Mouse (Mus musculus): ENCODE data around the gene Oscp1. TPM values are rescaled to one million over a fixed set of nuclear protein-coding genes. Genes with fewer than 3 reads are reported as not detected.

Gene Oscp1
- polyA plus RNA-seq (2014; fragmentation: Nextera tagmentation; extraction: Ambion mirVana): 26.4 and 27.1 TPM in 2 replicates

GRCm38 (mm10) chr4:126058134-126058996 is at the start of gene Oscp1:
Gene Oscp1, plus strand, starts transcription at chr4:126058565.
- H3K27me3 ChIP-seq (ENCODE audit: control insufficient read depth, insufficient read depth, low read length): no peaks in the 10 kb centered on the region
- no peaks in the 10 kb centered on the region for H3K9me3 ChIP-seq (ENCODE audit: control insufficient read depth, low read length)
- peak; percentile 97 for ATAC-seq (ENCODE audit: low FRiP score)
- no peaks in the 10 kb centered on the region; the same call in 1 of the 2 replicates for H3K4me1 ChIP-seq (replicated peaks; ENCODE audit: control insufficient read depth, insufficient read depth, low read length)
- H3K9ac ChIP-seq (ENCODE audit: low read depth, low read length): peak within 1 kb of the TSS; percentile 73
- peak within 1 kb of the TSS; percentile 75 for H3K4me2 ChIP-seq (replicated peaks; ENCODE audit: low read depth, low read length)
- 0 out of 2 replicates have a peak within 1 kb of the TSS, but pooled peaks have one; percentile 10 for H3K27ac ChIP-seq (ENCODE audit: low read depth, low read length)
- WGBS: under 1% methylated on average over 57 of the region's 57 CpGs
- H3K4me3 ChIP-seq (ENCODE audit: low read depth, low read length): peak within 1 kb of the TSS; percentile 74
- DNase-seq (ENCODE audit: low spot score): peak; percentile 97
- H3K36me3 ChIP-seq (ENCODE audit: control insufficient read depth, insufficient read depth, low read length): 0 out of 2 replicates have a peak, but pooled peaks cover 3% of the 10 kb centered on the region

GRCm38 (mm10) chr4:126017676-126018332 is 40.6 kb upstream of the Oscp1 start:
- H3K36me3 ChIP-seq (ENCODE audit: control insufficient read depth, insufficient read depth, low read length): no peaks in the 10 kb centered on the region
- H3K4me2 ChIP-seq (replicated peaks; ENCODE audit: low read depth, low read length): no peak overlapping the region
- DNase-seq (ENCODE audit: low spot score) (no peak), ATAC-seq (ENCODE audit: low FRiP score) (no peak)
- 84% methylated on average over 7 of the region's 7 CpGs for WGBS
- H3K9me3 ChIP-seq (ENCODE audit: control insufficient read depth, low read length): no peaks in the 10 kb centered on the region
- no peaks in the 10 kb centered on the region for H3K27me3 ChIP-seq (ENCODE audit: control insufficient read depth, insufficient read depth, low read length)
- H3K27ac ChIP-seq (ENCODE audit: low read depth, low read length): no peak overlapping the region
- no peaks in the 10 kb centered on the region for H3K4me1 ChIP-seq (replicated peaks; ENCODE audit: control insufficient read depth, insufficient read depth, low read length)
- no peak overlapping the region for H3K9ac ChIP-seq (ENCODE audit: low read depth, low read length)
- H3K4me3 ChIP-seq (ENCODE audit: low read depth, low read length): no peak overlapping the region

- ATAC-seq (ENCODE audit: low FRiP score): no peak
- no peak overlapping the region for H3K4me2 ChIP-seq (replicated peaks; ENCODE audit: low read depth, low read length)
- no peak overlapping the region for H3K27ac ChIP-seq (ENCODE audit: low read depth, low read length)
- H3K27me3 ChIP-seq (ENCODE audit: control insufficient read depth, insufficient read depth, low read length): no peaks in the 10 kb centered on the region
- WGBS: 83% methylated on average over 11 of the region's 11 CpGs
- H3K4me3 ChIP-seq (ENCODE audit: low read depth, low read length): no peak overlapping the region
- no peaks in the 10 kb centered on the region for H3K4me1 ChIP-seq (replicated peaks; ENCODE audit: control insufficient read depth, insufficient read depth, low read length)
- no peaks in the 10 kb centered on the region for H3K36me3 ChIP-seq (ENCODE audit: control insufficient read depth, insufficient read depth, low read length)
- no peaks in the 10 kb centered on the region for H3K9me3 ChIP-seq (ENCODE audit: control insufficient read depth, low read length)
- DNase-seq (ENCODE audit: low spot score): no peak
- H3K9ac ChIP-seq (ENCODE audit: low read depth, low read length): no peak overlapping the region
These were observed 39.3 kb upstream of the Oscp1 start for GRCm38 (mm10) chr4:126018966-126019538.

- Histone ChIP-seq H3K9me3 (ENCODE audit: control insufficient read depth, low read length) (no peaks in the 10 kb centered on the region), H3K27me3 (ENCODE audit: control insufficient read depth, insufficient read depth, low read length) (no peaks in the 10 kb centered on the region), H3K4me1 (replicated peaks; ENCODE audit: control insufficient read depth, insufficient read depth, low read length) (no peaks in the 10 kb centered on the region), H3K9ac (ENCODE audit: low read depth, low read length) (no peak within 1 kb of the TSS), H3K4me3 (ENCODE audit: low read depth, low read length) (no peak within 1 kb of the TSS), H3K36me3 (ENCODE audit: control insufficient read depth, insufficient read depth, low read length) (no peaks in the 10 kb centered on the region), H3K4me2 (replicated peaks; ENCODE audit: low read depth, low read length) (no peak within 1 kb of the TSS), H3K27ac (ENCODE audit: low read depth, low read length) (no peak within 1 kb of the TSS)
- WGBS: 58% methylated on average over 16 of the region's 16 CpGs
- ATAC-seq (ENCODE audit: low FRiP score) (no peak), DNase-seq (ENCODE audit: low spot score) (no peak)
These were observed 34.0 kb upstream of the Oscp1 start, which contains the start of gene Csf3r for GRCm38 (mm10) chr4:126024303-126024900. Gene Csf3r, plus strand, starts transcription at chr4:126024550.

GRCm38 (mm10) chr4:126025801-126026200 is 32.6 kb upstream of the Oscp1 start:
- Histone ChIP-seq H3K4me1 (replicated peaks; ENCODE audit: control insufficient read depth, insufficient read depth, low read length) (no peaks in the 10 kb centered on the region), H3K27me3 (ENCODE audit: control insufficient read depth, insufficient read depth, low read length) (no peaks in the 10 kb centered on the region), H3K4me2 (replicated peaks; ENCODE audit: low read depth, low read length) (no peak overlapping the region), H3K9ac (ENCODE audit: low read depth, low read length) (no peak overlapping the region), H3K4me3 (ENCODE audit: low read depth, low read length) (no peak overlapping the region), H3K27ac (ENCODE audit: low read depth, low read length) (no peak overlapping the region), H3K36me3 (ENCODE audit: control insufficient read depth, insufficient read depth, low read length) (no peaks in the 10 kb centered on the region), H3K9me3 (ENCODE audit: control insufficient read depth, low read length) (no peaks in the 10 kb centered on the region)
- 92% methylated on average over 5 of the region's 5 CpGs for WGBS
- ATAC-seq (ENCODE audit: low FRiP score): no peak
- no peak for DNase-seq (ENCODE audit: low spot score)

- no peak for DNase-seq (ENCODE audit: low spot score)
- no peak overlapping the region for H3K4me3 ChIP-seq (ENCODE audit: low read depth, low read length)
- H3K9me3 ChIP-seq (ENCODE audit: control insufficient read depth, low read length): no peaks in the 10 kb centered on the region
- no peak overlapping the region for H3K9ac ChIP-seq (ENCODE audit: low read depth, low read length)
- 89% methylated on average over 3 of the region's 3 CpGs for WGBS
- no peak overlapping the region for H3K27ac ChIP-seq (ENCODE audit: low read depth, low read length)
- H3K4me1 ChIP-seq (replicated peaks; ENCODE audit: control insufficient read depth, insufficient read depth, low read length): no peaks in the 10 kb centered on the region
- H3K27me3 ChIP-seq (ENCODE audit: control insufficient read depth, insufficient read depth, low read length): no peaks in the 10 kb centered on the region
- no peaks in the 10 kb centered on the region for H3K36me3 ChIP-seq (ENCODE audit: control insufficient read depth, insufficient read depth, low read length)
- no peak overlapping the region for H3K4me2 ChIP-seq (replicated peaks; ENCODE audit: low read depth, low read length)
- no peak for ATAC-seq (ENCODE audit: low FRiP score)
These were observed 30.4 kb upstream of the Oscp1 start for GRCm38 (mm10) chr4:126027980-126028379.

GRCm38 (mm10) chr4:126029042-126029441 is 29.3 kb upstream of the Oscp1 start:
- Histone ChIP-seq H3K9me3 (ENCODE audit: control insufficient read depth, low read length) (no peaks in the 10 kb centered on the region), H3K36me3 (ENCODE audit: control insufficient read depth, insufficient read depth, low read length) (no peaks in the 10 kb centered on the region), H3K27me3 (ENCODE audit: control insufficient read depth, insufficient read depth, low read length) (no peaks in the 10 kb centered on the region), H3K27ac (ENCODE audit: low read depth, low read length) (no peak overlapping the region), H3K4me1 (replicated peaks; ENCODE audit: control insufficient read depth, insufficient read depth, low read length) (no peaks in the 10 kb centered on the region), H3K4me3 (ENCODE audit: low read depth, low read length) (no peak overlapping the region), H3K9ac (ENCODE audit: low read depth, low read length) (no peak overlapping the region), H3K4me2 (replicated peaks; ENCODE audit: low read depth, low read length) (no peak overlapping the region)
- ATAC-seq (ENCODE audit: low FRiP score) (no peak), DNase-seq (ENCODE audit: low spot score) (no peak)
- 75% methylated on average over 3 of the region's 3 CpGs for WGBS

- 80% methylated on average over 5 of the region's 5 CpGs for WGBS
- H3K27me3 ChIP-seq (ENCODE audit: control insufficient read depth, insufficient read depth, low read length): no peaks in the 10 kb centered on the region
- ATAC-seq (ENCODE audit: low FRiP score) (no peak), DNase-seq (ENCODE audit: low spot score) (no peak)
- no peaks in the 10 kb centered on the region for H3K36me3 ChIP-seq (ENCODE audit: control insufficient read depth, insufficient read depth, low read length)
- no peak overlapping the region for H3K4me2 ChIP-seq (replicated peaks; ENCODE audit: low read depth, low read length)
- no peaks in the 10 kb centered on the region for H3K4me1 ChIP-seq (replicated peaks; ENCODE audit: control insufficient read depth, insufficient read depth, low read length)
- H3K4me3 ChIP-seq (ENCODE audit: low read depth, low read length): no peak overlapping the region
- H3K9ac ChIP-seq (ENCODE audit: low read depth, low read length): no peak overlapping the region
- H3K9me3 ChIP-seq (ENCODE audit: control insufficient read depth, low read length): no peaks in the 10 kb centered on the region
- no peak overlapping the region for H3K27ac ChIP-seq (ENCODE audit: low read depth, low read length)
These were observed 27.7 kb upstream of the Oscp1 start for GRCm38 (mm10) chr4:126030705-126031104.

All from hindbrain, embryonic 11.5 days (tissue).